Mouse (Mus musculus) cortical plate, adult 2 months (tissue): ENCODE results near the gene Cdk5r1.

Experiments used
- CTCF ChIP-seq: fragments of 200-500 bp; IDR thresholded peaks from 2 replicates; pipeline ENCODE4 v1.5.1; 2011; ENCODE audit warnings: mild to moderate bottlenecking, control low read depth, low read length; ENCODE audit not compliant: insufficient read depth; ENCODE audit errors: extremely low read depth
- POLR2A ChIP-seq: fragments of 200-500 bp; IDR thresholded peaks from 2 replicates; pipeline ENCODE4 v1.6.1; 2011; ENCODE audit warnings: mild to moderate bottlenecking, low read length, control low read depth; ENCODE audit not compliant: insufficient read depth; ENCODE audit errors: extremely low read depth

DNA sequence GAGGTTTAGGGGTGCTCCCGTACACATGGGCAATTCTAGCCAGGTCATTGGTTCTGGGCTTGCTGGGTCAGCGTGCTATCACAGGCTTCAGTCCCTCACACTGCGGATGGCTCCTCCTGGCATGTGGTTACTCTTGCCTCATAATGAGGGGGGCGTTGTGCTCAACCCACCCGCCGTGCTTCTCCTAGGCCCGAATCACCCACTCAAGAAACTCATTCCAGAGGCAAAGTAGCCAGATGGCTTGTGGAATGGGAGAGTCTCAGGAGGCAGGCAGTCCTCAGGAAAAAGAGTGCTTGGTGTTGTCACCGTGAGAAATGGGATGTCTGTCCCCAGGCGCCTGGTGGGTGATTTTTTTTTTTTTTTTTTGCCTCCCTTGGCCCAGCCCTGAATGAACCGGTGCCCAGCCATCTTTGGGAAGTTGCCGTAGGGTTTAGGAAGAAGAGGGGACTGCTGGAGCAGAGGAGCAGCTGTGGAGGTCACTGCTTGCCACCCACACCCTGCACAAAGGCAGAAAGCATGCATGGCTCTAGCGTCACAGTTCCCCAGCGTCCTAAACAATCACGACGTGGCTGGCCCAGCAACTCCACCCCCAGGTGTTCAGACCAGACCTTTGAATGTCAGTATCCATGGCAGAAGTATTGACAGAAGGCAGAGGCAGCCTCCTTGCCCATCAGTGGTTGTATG, 11.2 kb downstream of the Cdk5r1 start:
- TF ChIP-seq CTCF, result no peak
- no peak for TF ChIP-seq POLR2A
